Mouse (Mus musculus) heart, adult 18-20 months (tissue): ENCODE data around the gene Gm3646. TPM values are rescaled to one million over a fixed set of nuclear protein-coding genes. Genes with fewer than 3 reads are reported as not detected.

Experiments used
- DNase-seq, 2 experiments: peaks; one replicate each; pipeline ENCODE4 v3.0.0; 2021 to 2022; ENCODE audit warnings: mixed read lengths in 1 of 2
- total RNA-seq, 2 experiments: library from RNA; stranded (reverse); gene quantifications; 2 replicates each; pipeline ENCODE4 v1.2.3; 2021

Gene Gm3646
- total RNA-seq, 2 experiments from 2014 or later = 7.6 to 11.1 TPM

DNA sequence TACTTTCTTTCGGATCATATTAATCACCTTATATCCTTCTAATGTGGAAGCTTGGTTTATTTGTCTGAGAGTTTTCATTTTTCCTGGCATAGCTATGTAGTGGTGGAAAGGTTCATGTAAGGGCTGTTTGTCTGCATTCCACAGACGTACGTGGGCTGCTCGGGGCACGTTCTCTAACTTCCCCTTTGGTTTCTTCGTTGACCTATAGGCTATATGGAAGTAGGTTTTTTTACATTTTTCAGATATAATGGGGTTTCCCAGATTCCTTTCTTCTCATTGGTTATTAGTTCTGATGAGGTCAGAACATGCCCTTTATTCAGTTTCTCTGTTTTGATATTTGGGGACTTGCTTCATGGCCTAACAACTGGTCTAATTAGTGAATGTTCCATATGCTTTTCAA lies 23.3 kb downstream of the Gm3646 start:
- DNase-seq = no peak

DNA sequence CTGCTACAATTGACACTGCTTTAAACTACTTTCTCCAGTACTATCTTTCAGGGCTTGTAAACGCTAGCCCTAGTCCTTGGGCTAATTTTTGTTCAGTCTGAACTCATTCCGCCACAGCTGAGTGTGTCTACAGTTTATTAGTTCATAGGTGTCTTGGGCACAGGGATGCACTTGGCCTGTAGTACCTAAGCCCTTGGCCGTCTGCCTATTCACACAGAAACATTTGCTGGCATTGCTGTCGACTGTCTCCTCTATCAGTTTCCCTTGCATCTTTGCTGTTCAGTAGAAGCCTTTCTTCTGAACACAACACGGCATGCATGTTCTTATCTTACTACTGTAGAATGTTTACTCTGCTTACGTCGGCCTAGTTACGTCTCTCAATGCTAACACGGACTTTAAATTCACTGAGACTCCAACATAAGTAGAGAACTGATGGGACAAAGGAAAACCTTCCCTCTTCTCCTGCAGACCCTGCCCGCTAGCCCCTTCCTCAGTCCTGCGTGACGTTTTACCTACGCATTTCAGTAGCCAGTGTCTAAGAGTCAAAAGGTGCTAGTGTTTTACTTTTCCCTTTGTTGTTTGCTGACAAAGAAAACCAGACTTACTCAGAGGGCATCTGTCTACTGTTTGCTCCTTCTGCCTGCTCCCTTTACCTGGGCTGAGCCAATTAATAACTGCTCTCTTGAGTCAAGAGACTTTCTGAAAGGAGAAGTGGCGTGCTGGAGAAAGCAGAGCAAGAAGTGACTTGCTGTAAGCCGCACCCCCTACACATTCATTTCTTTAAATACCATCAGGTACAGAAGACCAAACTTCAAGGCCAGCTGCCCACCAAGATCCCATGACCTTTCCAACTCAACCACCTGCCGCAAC lies 25.8 kb downstream of the Gm3646 start:
- no peak for DNase-seq

DNA sequence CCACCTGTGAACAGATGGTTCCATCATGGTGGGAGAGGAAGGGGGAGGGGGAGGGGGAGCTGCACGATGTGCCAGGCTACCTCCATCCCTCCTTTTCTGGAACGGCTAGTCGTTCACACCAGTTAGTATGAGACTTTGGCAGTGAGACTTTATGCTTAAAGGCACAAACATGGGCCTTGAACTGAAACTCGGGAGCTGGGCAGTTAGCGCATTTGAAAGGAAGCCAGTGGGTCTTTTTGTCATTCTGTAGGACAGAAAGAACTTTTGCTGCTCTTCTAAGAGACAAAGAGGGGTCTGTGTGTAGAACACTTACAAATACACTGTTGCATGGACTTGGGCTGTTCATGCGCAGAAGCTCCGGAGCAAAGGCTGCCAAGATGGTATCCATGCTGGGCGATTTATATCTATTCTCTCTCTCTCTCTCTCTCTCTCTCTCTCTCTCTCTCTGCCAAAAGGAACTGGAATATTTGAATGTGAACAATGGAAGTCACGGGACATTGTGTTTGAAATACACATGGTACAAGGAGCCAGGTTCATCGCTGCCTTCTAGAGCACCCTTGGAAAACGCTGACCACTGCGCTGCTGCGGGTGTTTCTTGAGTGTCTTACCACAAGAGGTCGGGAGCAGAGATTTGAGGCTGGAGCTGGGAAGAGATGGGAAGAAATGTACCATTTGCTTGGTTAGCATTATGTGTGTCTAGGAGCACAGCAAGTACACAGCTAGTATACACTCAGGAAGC lies 31.0 kb downstream of the Gm3646 start:
- DNase-seq = no peak

DNA sequence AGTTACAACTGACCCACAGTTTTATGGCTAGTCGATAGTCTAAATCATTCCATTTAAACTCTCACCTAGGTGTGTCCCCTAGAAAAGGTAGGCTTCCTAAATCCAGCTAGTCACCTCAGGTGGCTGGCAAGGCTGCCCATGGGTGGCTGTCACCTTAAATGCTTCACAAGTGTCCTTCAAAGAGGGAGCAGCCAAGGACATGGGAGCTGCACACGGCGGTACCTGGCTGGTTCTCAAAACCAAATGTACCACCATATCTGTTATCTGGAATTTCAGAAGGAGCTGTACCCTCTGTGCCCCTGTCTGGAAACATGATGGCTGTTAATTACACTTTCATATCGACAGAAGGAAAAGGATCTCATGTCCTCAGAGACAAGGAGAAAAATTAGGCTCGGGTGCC lies 31.6 kb downstream of the Gm3646 start:
- DNase-seq = peak in 1 of 2 experiments; percentile 28

DNA sequence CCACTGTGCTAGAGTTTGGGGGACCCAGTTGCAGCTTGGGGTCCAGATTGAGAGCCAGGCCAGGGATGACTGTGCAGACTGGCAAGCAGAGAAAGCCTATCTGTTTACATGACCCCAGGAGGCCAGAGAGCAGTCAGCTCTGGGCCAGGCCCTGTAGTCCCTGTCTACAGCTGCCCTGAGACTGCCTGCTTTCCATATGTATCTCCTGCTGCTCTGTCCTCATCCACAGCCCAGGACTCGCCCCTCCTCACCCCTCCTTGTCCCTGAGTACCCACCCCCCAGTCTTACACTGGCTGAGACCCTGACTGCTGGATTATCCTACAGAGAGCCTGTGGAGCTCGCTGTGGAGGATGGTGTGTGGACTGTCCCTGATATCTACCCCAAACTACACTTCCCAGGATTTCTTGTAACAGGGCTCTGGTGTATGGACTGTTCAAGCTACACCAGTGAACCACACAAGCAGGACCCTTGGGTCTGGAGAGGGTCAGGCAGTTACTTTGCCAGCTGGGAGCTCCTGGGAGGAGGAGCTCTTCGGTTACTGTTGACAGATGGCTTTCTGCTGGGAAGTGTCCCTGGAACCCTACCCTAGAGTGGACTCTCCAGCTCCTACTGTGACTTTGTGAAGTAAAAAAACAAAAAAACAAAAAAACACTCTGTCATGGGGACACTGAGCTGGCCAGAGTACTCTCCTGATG lies 32.6 kb downstream of the Gm3646 start:
- peak; percentile 53 to 63 for DNase-seq

DNA sequence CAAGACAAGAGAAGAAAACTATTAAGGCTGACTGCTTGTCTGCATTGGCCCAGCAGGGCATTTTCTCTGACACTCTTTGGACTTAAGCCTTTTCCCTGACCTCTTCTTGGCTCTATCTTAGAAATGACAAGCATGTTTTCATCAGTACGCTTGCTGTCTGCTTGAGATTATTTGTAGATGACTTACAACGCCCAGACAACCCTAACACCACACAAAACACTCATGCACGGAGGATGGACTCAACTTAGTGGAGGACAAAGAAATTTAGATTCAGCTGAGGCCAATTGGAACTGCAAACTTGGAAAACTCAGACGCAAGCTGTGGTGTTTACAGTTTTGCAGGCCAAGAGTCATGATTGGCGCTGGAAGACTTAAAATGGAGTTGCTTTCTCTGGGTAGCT lies 34.7 kb downstream of the Gm3646 start:
- DNase-seq = peak in 1 of 2 experiments; percentile 44

DNA sequence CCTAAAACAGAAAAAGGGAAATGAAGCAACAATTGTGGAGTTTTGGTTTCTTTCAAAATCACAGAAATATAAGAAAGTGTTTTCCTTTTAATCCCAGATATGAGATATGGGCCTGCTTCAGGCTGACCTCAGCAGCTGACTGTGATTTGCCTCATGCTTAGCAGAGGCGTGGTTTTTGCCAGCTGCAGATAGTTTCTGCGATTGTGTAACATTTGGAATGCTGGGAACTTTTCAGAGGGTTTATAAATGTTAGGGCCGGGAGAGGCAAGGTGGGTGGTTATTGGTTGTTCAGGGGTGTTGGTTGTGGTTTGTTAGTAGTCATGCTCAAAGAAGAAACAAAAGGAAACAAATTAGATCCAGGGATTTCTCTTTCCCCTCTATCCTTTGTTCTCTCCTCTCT lies 37.1 kb downstream of the Gm3646 start:
- DNase-seq = no peak

DNA sequence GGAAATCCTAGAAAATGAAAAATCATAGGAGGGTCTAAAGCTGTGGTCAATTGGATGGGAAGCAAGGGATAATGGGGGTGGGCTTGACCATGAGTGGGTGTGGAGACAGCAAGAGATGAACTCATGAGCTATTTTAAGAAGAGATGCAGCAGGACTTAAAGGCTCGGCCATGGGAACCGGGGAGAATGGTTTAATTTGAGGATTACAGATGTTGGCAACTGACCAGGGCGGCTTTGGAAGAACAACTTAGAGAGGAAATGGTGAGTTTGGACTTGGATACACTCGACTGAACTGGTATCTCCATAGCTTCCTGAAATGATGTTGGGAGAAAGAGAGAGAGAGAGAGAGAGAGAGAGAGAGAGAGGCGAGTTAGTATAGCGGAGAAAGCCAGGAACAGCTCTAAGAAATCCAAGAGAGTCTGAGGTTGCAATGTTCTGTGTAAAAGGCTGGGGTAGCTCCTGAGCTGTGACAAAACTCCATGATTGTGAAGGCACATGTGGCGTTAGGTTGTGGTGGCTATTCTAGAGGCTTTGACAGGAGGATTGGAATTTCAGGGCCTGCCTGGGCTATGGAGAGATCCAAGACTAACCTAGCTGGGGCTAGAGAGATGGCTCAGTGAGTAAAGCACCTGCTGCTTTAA lies 39.2 kb downstream of the Gm3646 start:
- peak; percentile 53 to 54 for DNase-seq

DNA sequence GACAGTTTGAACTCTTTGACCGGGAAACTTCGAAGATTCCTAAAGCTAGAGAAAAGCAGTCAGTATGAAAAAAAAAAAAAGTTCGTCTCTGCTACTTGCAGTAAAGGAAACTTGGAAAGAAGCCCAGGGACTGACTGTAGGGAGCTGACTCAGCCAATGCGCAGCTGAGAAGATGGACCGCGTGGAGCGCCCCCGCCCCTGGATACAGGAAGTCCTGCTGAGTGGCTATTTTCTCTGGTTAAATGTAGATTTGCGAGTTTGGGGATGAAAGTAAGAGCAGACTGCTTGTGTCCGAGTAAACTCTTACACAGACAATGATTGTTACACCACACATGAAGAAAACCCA lies 43.1 kb downstream of the Gm3646 start:
- DNase-seq = peak; percentile 90 to 94

DNA sequence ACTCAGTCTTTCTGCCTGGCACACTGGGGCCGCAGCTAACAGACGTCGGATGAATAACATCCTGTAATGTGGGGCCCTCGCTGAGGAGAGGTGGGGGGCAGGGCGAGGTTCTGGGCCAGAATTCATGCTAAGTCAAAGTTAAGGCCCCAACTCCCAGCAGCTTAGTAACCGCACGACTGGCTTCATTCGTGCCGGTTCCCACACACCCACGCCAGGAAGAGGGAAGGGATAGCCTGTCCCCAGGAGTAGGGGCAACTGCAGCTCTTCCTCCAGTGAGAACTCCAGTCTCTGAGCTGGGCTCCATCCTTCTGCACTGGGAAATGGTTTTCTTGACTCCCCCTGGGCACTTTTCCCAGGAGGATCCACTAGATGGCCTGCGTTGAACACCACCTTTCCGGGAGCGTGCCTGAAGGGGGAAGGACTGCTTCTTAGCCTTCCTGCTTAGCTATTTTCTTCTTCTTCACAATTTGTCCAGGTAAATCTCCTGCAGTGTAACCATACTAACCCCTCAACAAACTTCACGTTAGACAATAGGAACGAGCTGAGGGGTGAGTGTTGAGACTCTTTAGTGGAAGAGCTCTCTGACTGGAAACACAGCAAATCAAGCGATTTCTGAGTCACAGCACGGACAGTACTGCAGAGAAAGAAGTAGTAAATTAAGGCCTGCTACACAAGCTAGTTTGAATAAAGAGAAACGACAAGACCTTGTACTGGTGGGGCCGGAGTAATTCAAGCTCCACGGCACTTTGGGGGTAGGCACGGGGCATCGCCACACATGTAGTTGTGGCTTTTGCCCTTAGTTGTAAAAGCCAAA lies 43.7 kb downstream of the Gm3646 start:
- peak; percentile 82 to 83 for DNase-seq

DNA sequence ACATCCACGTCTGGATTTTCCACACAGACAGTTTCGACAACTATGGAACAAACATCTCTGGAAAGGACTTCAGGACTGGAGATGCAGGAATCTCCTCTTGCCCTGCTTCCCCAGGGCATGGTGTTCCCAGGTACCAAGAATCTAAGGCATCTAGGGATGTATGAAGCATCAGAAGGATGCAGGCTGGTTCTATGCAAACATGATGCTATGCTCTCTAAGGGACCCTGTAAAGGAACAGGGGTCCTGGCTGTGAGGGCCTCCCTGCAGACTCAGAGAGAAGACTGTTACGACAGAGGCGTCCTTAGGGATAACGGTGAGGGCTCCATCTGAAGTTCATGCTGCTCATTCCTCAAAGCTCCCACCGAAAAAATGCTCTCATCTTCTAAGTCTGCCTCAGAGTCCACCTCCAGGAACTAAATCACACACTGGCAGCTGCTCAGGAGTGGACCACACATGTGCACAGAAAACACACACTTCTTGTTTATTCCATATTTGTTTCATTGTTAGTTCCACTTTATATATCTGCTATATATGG lies 44.9 kb downstream of the Gm3646 start:
- DNase-seq = no peak

DNA sequence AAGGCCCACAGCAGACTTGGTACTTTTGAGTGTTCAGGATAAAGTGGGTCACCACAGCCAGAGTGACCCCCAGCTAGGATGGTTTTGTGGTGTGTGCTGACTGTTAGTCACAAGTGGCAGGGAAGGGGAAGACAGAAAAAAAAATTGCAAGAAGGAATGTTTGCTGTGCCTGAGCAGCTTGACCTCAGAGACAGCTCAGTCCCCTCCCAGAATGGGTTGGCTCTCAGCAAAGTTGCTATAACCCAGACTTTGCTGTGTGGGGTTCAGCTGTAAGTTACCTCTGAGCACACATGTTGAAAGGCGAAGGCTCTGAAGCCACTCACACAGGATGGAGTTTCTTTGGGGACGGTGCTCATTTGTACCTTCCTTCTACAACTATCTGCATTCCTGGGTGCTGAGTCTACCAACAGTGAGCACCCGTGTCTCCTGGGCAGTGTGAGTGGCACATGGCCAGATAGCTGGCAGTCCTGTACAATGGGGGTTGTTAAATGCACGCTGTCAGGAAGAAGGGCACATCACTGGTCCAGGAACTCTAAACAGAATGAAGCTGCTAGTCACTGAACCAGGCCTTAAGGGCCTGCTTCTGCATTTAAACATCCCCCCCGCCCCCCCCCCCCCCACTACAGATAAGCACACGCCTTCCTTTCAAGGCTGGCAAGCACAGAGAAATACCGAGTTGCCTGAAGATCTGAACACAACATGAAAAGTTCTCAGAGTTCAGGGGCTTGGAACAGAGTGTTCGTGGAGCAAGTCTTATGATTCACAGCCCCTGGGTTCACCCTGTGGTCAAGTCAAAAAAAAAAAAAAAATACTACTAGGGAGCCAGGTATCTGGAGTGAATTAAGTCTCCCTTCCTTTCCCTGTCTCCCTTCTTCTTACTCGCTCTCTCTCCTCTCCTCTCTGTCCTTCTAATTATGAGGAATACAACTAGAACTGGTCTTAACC lies 45.6 kb downstream of the Gm3646 start:
- DNase-seq = peak; percentile 69

DNA sequence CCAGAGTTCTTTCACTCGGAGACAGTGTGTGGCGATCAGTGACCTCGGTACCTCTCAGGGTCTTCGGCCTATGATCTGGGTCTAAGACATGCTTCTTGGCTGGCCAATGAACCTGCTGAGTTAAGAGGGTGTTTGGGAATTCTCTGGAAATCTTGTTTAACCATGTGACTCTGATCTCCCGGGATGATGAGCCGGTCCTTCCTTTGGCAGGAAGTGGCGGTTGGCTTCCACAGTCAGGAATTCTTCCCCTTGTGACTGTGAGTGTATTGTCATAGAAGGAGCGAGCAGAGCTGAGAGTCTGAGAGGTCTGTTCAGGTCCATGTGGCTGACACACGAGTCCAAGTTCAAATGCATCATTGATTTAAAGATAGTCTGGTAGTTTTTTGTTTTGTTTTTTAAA lies 46.9 kb downstream of the Gm3646 start:
- DNase-seq = peak; percentile 73 to 79

DNA sequence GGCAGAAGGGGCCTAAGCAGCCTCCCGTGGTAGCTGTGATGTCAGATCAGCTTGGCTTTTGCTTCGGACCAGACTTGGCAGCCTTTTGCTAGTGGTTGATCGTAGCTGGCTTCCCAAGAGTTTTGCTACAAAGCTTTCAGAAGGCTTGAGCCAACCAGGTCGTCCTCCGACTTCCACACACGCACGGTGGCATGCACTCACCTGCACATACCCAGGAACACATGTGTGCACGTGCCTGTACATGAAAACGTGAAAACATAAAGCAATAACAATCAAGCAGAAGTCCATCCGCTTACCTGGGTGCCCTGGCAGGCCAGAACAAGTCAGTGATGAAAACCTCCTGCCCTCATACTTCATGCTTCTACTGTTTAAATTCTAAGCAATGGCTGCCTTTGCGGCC lies 48.2 kb downstream of the Gm3646 start:
- DNase-seq = peak in 1 of 2 experiments; percentile 47

DNA sequence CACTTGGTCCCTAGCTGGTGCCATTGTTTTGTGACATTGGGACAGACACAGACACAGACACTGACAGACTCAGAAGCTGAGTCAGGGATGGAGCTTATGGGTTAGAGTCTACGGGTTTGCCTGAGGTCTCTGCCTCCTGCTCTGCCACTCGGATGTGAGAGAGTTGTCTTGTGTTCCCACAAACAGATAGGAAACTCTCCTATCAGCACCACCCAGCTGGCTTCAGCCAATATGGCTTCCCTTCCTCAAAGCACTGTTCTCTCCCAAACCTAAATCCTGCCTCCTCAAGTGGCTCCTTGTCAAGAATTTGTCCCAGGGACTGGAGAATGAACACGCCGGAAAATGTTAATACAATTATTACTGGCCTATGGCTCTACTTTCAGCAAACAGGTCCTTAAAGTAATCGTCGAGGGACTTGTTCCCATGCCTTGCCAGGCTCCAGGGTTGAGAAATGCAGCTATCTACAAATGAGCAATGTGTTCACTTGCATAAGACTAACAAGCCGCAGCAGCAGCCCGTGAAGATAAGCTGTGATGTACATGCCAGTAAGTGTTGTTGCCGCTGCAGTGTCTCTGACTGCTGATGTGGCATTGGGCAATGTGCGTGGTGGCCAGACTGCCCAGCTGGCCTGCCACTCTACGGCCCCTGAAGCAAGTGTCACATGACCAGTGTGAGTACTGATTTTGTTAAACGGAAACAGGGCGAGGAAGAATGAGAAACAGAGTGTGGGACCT lies 50.7 kb downstream of the Gm3646 start:
- DNase-seq = peak; percentile 64 to 77
